Mouse (Mus musculus): ENCODE results near the gene Slc4a7.

DNA sequence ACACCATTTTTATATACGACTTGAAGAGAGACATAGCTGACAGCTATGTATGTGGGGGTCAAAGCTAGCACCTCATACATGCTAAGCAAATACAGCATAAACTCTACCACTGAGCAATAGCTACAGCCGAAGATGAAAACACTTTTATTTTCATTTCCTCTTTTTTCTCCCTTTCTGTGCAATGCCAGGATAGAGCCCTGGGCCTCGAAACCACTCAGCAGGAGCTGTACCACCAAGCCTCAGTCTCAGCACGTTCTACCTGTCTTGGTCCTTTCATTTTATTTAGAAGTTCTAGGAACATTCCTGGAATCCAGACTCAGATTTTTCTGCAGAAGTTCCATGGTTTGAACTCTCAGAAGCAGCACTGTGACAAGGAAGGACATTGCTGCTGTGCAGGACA, 17.3 kb upstream of the Slc4a7 start:
- no peak for TF ChIP-seq CTCF (IDR thresholded peaks at IDR 0.05; ENCODE audit: control insufficient read depth, insufficient read depth, insufficient replicate concordance, low read depth, low read length)
- no peak for TF ChIP-seq POLR2A (IDR thresholded peaks at IDR 0.05; ENCODE audit: control insufficient read depth, low read depth, low read length)
